Mouse (Mus musculus): ENCODE results near the gene Zscan12.
A peak's percentile ranks its signal among the peaks of the same experiment; 100 is the strongest.

Zscan12 gene

GRCm38 (mm10) chr13:21402287-21402846 lies 39.7 kb downstream of the Zscan12 start, which contains the start of gene Zkscan3:
Zkscan3 (minus strand) TSS chr13:21402755.
- DNase-seq (ENCODE audit: low read depth, low spot score) = peak; percentile 77

GRCm38 (mm10) chr13:21402848-21403247 lies 40.2 kb downstream of the Zscan12 start:
- DNase-seq (ENCODE audit: low read depth, low spot score) = no peak

- no peak for DNase-seq (ENCODE audit: low read depth, low spot score)
Measured at GRCm38 (mm10) chr13:21407341-21407740, 44.7 kb downstream of the Zscan12 start.

- peak; percentile 81 for DNase-seq (ENCODE audit: low read depth, low spot score)
Measured at GRCm38 (mm10) chr13:21407969-21408804, 45.6 kb downstream of the Zscan12 start.

GRCm38 (mm10) chr13:21408805-21409459 lies 46.3 kb downstream of the Zscan12 start:
- DNase-seq (ENCODE audit: low read depth, low spot score) = no peak

- DNase-seq (ENCODE audit: low read depth, low spot score) = no peak
Measured at GRCm38 (mm10) chr13:21414231-21415212, 51.9 kb downstream of the Zscan12 start.

GRCm38 (mm10) chr13:21415266-21415665 lies 52.6 kb downstream of the Zscan12 start:
- DNase-seq (ENCODE audit: low read depth, low spot score) = no peak

GRCm38 (mm10) chr13:21415750-21416149 lies 53.1 kb downstream of the Zscan12 start:
- DNase-seq (ENCODE audit: low read depth, low spot score) = no peak

- no peak for DNase-seq (ENCODE audit: low read depth, low spot score)
Measured at GRCm38 (mm10) chr13:21417298-21418010, 54.8 kb downstream of the Zscan12 start.

GRCm38 (mm10) chr13:21418865-21419264 lies 56.2 kb downstream of the Zscan12 start:
- DNase-seq (ENCODE audit: low read depth, low spot score) = no peak
